Mouse (Mus musculus) liver, embryonic 13.5 days (tissue): ENCODE data around the gene Arhgdib. TPM values are rescaled to one million over a fixed set of nuclear protein-coding genes. Genes with fewer than 3 reads are reported as not detected.

Source experiments
- ATAC-seq: fragments of 200-750 bp; cut with Nextera tagmentation; 2 replicates; pipeline ENCODE4 v1.8.0; 2017; ENCODE audit warnings: low read depth, mild to moderate bottlenecking, moderate number of reproducible peaks, moderate library complexity
- DNase-seq: peaks from one replicate; pipeline ENCODE4 v3.0.0; 2022
- H3K27ac ChIP-seq: fragments of 300-500 bp; sonication (generic); 2 replicates; pipeline ENCODE4 v1.5.1; 2015; ENCODE audit warnings: moderate library complexity, mild to moderate bottlenecking, inconsistent platforms
- H3K27me3 ChIP-seq: fragments of 300-500 bp; sonication (generic); 2 replicates; pipeline ENCODE4 v1.6.1; 2015; ENCODE audit warnings: mild to moderate bottlenecking, inconsistent platforms
- H3K36me3 ChIP-seq: fragments of 300-500 bp; sonication (generic); 2 replicates; pipeline ENCODE4 v1.6.1; 2015; ENCODE audit warnings: mild to moderate bottlenecking, inconsistent platforms
- H3K4me1 ChIP-seq: fragments of 300-500 bp; sonication (generic); replicated peaks from 2 replicates; pipeline ENCODE4 v1.6.1; 2015; ENCODE audit warnings: inconsistent platforms
- H3K4me2 ChIP-seq: fragments of 300-500 bp; sonication (generic); 2 replicates; pipeline ENCODE4 v1.6.1; 2015; ENCODE audit warnings: inconsistent platforms, mild to moderate bottlenecking, moderate library complexity
- H3K4me3 ChIP-seq: fragments of 300-500 bp; sonication (generic); replicated peaks from 2 replicates; pipeline ENCODE4 v1.5.1; 2015; ENCODE audit warnings: mild to moderate bottlenecking, inconsistent platforms
- H3K9ac ChIP-seq: fragments of 300-500 bp; sonication (generic); 2 replicates; pipeline ENCODE4 v1.6.1; 2015; ENCODE audit warnings: mild to moderate bottlenecking, inconsistent platforms
- H3K9me3 ChIP-seq: fragments of 300-500 bp; sonication (generic); replicated peaks from 2 replicates; pipeline ENCODE4 v1.6.1; 2016; ENCODE audit warnings: inconsistent platforms
- WGBS: fragments of 180-500 bp; shearing (Covaris S2); methylation state at CpG from one replicate; pipeline ENCODE4 v1.1.7; 2015; ENCODE audit not compliant: insufficient replicate concordance; 5-methylcytosine and 5-hydroxymethylcytosine counted together
- polyA plus RNA-seq: library from polyadenylated mRNA; unstranded; fragments of >200 nt; fragmentation: Nextera tagmentation; extraction: Ambion mirVana; gene quantifications from 2 replicates; pipeline ENCODE4 v1.2.1, GENCODE M21; 2015

Arhgdib gene
- polyA plus RNA-seq, 1 experiment from 2014 or later: 107 TPM

DNA sequence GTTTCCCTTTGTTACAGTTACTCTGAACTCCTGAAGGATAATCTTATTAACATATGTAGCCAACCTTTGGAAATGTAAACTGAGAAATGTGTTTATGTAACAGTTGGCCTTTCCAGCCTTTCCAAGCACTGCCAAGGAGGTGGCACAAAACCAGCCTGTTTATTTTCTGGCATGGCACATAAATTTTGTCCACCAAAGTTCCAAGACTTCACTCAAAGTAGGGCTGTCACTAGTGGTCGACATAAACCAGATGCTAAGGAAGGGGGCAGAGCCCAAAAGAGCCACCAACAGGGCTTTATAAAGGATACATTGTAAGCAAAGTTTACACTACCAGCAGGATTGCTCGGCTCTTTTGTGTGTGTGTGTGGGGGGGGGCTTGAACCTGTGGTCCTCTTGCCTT, 23.8 kb downstream of the Arhgdib start:
- H3K36me3 ChIP-seq: no peaks in the 10 kb centered on the region
- no peak for ATAC-seq
- H3K9ac ChIP-seq: no peak overlapping the region
- no peak overlapping the region for H3K4me3 ChIP-seq
- H3K9me3 ChIP-seq: no peaks in the 10 kb centered on the region
- 0 out of 2 replicates have a peak, but pooled peaks cover 3% of the 10 kb centered on the region for H3K27me3 ChIP-seq
- no peak overlapping the region for H3K4me2 ChIP-seq
- DNase-seq: no peak
- 47% methylated on average over 2 of the region's 2 CpGs for WGBS
- peaks cover 11% of the 10 kb centered on the region for H3K4me1 ChIP-seq
- H3K27ac ChIP-seq: no peak overlapping the region

DNA sequence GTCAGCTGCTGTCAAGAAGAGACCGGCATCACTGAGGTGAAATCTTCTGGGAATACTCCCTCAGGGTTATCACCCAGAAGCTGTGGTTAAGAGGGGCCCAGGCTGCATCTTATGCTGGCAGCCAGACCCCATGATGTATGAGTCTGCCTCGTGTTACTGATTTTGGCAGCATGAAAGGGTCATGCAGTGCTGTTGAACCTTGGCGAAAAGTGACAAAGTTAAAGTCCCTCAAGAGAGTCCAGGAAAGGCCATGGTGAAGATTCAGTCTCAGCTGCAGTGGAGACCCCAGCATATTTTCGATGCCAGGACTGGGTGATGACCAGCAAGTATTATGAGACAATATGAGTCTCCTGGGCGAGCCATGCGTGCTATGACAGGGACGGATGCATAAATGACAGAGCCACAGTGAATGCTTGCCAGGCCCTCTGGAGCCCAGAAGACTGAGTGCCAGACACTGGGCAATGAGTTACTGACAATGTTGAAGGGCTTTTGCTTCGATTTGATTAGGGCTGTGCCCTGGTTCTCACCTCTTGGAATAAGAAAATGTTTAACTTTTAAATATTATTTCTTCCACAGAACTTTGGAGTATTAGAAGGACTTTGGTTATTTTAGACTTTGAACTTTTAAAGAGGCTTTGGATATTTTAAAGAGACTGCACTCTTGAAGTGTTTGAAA, 25.8 kb downstream of the Arhgdib start:
- Histone ChIP-seq H3K4me1 (peaks cover 11% of the 10 kb centered on the region), H3K27ac (no peak overlapping the region), H3K27me3 (0 out of 2 replicates have a peak, but pooled peaks cover 3% of the 10 kb centered on the region), H3K9ac (no peak overlapping the region), H3K9me3 (no peaks in the 10 kb centered on the region), H3K4me2 (no peak overlapping the region), H3K36me3 (no peaks in the 10 kb centered on the region), H3K4me3 (no peak overlapping the region)
- DNase-seq (no peak), ATAC-seq (no peak)
- WGBS: 68% methylated on average over 8 of the region's 8 CpGs

DNA sequence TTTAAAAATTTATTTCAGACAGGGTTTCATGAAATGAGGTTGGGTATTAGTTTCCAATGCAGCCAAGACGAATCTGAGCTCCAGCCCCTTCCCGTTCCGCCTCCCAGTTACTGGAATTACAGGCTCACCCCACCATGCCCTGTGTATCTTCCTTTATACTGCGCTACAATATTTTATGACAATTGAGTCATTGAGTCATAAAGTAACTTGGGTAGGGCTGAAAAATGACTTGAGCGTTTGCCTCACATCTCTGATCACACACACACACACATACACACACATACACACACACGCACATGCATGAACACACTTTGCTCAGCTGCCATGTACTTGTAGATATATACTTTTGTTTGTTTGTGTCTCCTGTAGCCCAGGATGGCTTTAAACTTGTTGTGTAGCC, 27.5 kb downstream of the Arhgdib start:
- Histone ChIP-seq H3K27me3 (0 out of 2 replicates have a peak, but pooled peaks cover 3% of the 10 kb centered on the region), H3K4me1 (peaks cover 8% of the 10 kb centered on the region), H3K36me3 (no peaks in the 10 kb centered on the region), H3K4me3 (no peak overlapping the region), H3K9ac (no peak overlapping the region), H3K9me3 (no peaks in the 10 kb centered on the region), H3K27ac (no peak overlapping the region), H3K4me2 (no peak overlapping the region)
- ATAC-seq: no peak
- 81% methylated on average over 6 of the region's 6 CpGs for WGBS
- DNase-seq: no peak

- WGBS: 31% methylated on average over 18 of the region's 18 CpGs
- Histone ChIP-seq H3K27ac (no peak overlapping the region), H3K9me3 (no peaks in the 10 kb centered on the region), H3K27me3 (0 out of 2 replicates have a peak, but pooled peaks cover 3% of the 10 kb centered on the region), H3K9ac (no peak overlapping the region), H3K4me1 (peaks cover 8% of the 10 kb centered on the region), H3K4me2 (peak overlapping the region; percentile 48), H3K36me3 (no peaks in the 10 kb centered on the region), H3K4me3 (no peak overlapping the region)
- DNase-seq: no peak
- ATAC-seq: peak; percentile 39; the same call in 1 of the 2 replicates
These were observed 28.1 kb downstream of the Arhgdib start for GRCm38 (mm10) chr6:136913384-136914126.

- Histone ChIP-seq H3K9ac (no peak overlapping the region), H3K4me3 (no peak overlapping the region), H3K27ac (no peak overlapping the region), H3K4me1 (peaks cover 8% of the 10 kb centered on the region), H3K9me3 (no peaks in the 10 kb centered on the region), H3K4me2 (no peak overlapping the region), H3K36me3 (no peaks in the 10 kb centered on the region), H3K27me3 (0 out of 2 replicates have a peak, but pooled peaks cover 3% of the 10 kb centered on the region)
- WGBS: 80% methylated on average over 1 of the region's 2 CpGs
- no peak for DNase-seq
- ATAC-seq: no peak
These were observed 28.9 kb downstream of the Arhgdib start for GRCm38 (mm10) chr6:136912751-136913265.

DNA sequence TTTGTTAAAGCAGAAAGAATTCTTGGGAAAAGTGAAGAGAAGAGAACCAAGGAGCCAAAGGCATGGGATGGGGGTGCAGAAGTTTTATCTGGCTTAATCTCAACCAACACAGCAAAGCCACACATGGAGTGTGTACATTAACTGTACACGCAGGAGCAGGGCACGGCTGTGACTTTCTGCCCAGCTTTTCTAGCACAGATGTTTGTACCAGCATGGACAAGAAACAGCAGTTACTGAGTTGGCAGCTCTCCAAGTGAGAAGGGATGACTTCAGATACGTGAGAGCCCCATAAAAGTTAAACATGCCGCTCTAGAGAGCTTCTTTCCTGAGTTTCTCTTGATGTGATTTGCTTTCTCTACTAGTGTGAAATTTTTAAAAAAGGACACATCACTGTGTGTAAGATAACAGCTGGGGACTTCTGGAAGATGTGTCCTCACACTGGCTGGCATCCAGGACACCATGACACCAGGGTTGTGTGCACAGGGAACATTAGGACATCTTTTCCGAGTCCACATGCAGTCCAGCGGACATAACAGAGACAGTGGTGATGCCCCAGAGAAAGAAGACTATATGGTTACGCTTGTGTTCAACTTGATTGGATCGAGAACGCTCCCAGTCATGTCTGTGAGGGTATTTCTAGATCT, 31.3 kb downstream of the Arhgdib start:
- WGBS: 73% methylated on average over 9 of the region's 9 CpGs
- Histone ChIP-seq H3K36me3 (no peaks in the 10 kb centered on the region), H3K4me2 (no peak overlapping the region), H3K27ac (no peak overlapping the region), H3K4me1 (peaks cover 8% of the 10 kb centered on the region), H3K27me3 (0 out of 2 replicates have a peak, but pooled peaks cover 3% of the 10 kb centered on the region), H3K9ac (no peak overlapping the region), H3K4me3 (no peak overlapping the region), H3K9me3 (no peaks in the 10 kb centered on the region)
- DNase-seq (no peak), ATAC-seq (no peak)

DNA sequence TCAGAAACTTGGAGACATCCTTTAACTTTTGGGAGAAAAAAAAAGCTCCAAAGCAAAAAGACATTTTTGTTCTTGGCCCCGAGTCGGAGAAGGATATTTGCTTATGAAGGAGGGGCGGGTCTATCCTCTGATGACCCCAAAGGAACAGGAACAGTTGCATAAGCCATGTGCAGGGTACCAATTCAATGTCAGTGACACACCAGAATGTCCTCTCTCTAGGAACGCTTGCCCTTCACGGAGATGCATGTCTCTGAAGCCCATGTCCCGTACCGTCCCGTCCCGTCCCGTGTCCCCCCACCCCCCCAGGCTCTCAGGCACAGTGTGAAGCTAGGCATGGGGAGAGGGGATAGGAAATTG, 34.8 kb downstream of the Arhgdib start:
- no peaks in the 10 kb centered on the region for H3K9me3 ChIP-seq
- H3K4me3 ChIP-seq: no peak overlapping the region
- H3K4me2 ChIP-seq: no peak overlapping the region
- peaks cover 5% of the 10 kb centered on the region; the same call in 1 of the 2 replicates for H3K4me1 ChIP-seq
- WGBS: 72% methylated on average over 10 of the region's 10 CpGs
- no peak overlapping the region for H3K9ac ChIP-seq
- ATAC-seq (no peak), DNase-seq (no peak)
- H3K36me3 ChIP-seq: no peaks in the 10 kb centered on the region
- H3K27ac ChIP-seq: no peak overlapping the region
- H3K27me3 ChIP-seq: 0 out of 2 replicates have a peak, but pooled peaks cover 3% of the 10 kb centered on the region

DNA sequence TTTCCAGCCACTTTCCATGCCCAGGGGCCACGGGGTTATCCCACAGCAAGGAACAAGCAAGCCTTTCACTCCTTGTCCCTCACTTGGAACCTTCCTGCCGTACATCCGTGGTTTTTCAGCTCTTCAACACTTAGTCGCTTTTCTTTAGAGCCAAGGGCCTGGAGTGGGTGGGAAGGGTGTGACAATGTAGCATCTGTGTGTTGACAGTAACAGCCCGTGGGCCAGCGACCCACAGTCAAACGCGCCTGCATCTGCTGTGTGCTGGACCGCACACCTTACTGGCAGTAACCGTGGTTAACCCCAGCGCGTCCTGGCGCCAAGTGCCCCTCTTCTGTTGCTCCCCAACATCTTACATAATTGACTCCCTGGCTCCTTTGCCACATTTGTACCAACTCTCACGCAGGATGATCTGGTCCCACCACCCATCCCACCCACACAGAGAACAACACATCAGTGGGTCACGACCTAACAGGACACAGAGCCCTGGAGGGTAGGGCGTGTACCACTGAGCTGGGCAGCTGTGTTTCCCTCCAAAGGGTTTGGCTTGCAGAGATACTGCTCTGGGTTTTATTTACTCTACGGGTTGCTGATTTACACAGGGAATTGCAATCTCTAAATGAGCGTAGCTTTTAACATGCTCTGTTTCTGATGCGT, 35.3 kb downstream of the Arhgdib start:
- no peak for ATAC-seq
- H3K27ac ChIP-seq: no peak overlapping the region

GRCm38 (mm10) chr6:136903885-136904470, 37.7 kb downstream of the Arhgdib start:
- Histone ChIP-seq H3K9me3 (no peaks in the 10 kb centered on the region), H3K9ac (no peak overlapping the region), H3K4me2 (no peak overlapping the region), H3K27ac (no peak overlapping the region), H3K4me3 (no peak overlapping the region), H3K4me1 (peaks cover 13% of the 10 kb centered on the region; the same call in 1 of the 2 replicates), H3K36me3 (no peaks in the 10 kb centered on the region), H3K27me3 (0 out of 2 replicates have a peak, but pooled peaks cover 3% of the 10 kb centered on the region)
- WGBS: 46% methylated on average over 8 of the region's 8 CpGs
- ATAC-seq: no peak
- DNase-seq: no peak

More for the DNA sequence above, 35.3 kb downstream of the Arhgdib start:
- 69% methylated on average over 19 of the region's 19 CpGs for WGBS
- H3K4me2 ChIP-seq: no peak overlapping the region
- no peak for DNase-seq
- no peak overlapping the region for H3K9ac ChIP-seq
- no peaks in the 10 kb centered on the region for H3K36me3 ChIP-seq
- 0 out of 2 replicates have a peak, but pooled peaks cover 3% of the 10 kb centered on the region for H3K27me3 ChIP-seq
- peaks cover 7% of the 10 kb centered on the region; the same call in 1 of the 2 replicates for H3K4me1 ChIP-seq
- H3K9me3 ChIP-seq: no peaks in the 10 kb centered on the region
- H3K4me3 ChIP-seq: no peak overlapping the region

DNA sequence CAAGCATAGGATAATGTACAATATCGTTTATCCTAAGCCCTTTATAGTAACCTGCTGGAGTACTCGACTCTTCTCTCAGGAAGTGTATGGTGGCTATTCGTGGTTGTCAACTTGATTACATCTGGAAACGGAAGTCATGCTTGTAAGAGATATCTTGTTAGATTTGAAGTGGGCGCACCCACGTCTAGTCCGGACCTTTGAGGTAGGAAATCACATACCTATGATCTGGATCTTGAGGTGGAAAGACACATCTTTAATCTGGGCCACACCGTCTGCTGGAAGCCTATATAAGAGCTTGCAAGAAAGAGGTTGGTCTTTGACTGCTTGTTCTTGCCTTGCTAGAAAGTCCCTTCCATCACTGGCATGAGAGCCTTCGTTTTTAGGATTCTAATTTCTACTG, 39.2 kb downstream of the Arhgdib start:
- H3K27me3 ChIP-seq: 0 out of 2 replicates have a peak, but pooled peaks cover 3% of the 10 kb centered on the region
- H3K36me3 ChIP-seq: no peaks in the 10 kb centered on the region
- no peak overlapping the region for H3K4me2 ChIP-seq
- H3K9me3 ChIP-seq: no peaks in the 10 kb centered on the region
- H3K4me1 ChIP-seq: peaks cover 13% of the 10 kb centered on the region; the same call in 1 of the 2 replicates
- 22% methylated on average over 9 of the region's 9 CpGs for WGBS
- H3K27ac ChIP-seq: no peak overlapping the region
- ATAC-seq (no peak), DNase-seq (no peak)
- H3K4me3 ChIP-seq: no peak overlapping the region
- H3K9ac ChIP-seq: no peak overlapping the region
